Mouse (Mus musculus) hindbrain, embryonic 10.5 days (tissue): ENCODE results near the gene Thsd4. TPM values are rescaled to one million over a fixed set of nuclear protein-coding genes. Genes with fewer than 3 reads are reported as not detected.

Source experiments
- DNase-seq: peaks from one replicate; pipeline ENCODE4 v3.0.0-alpha.2; 2017; ENCODE audit warnings: low spot score
- H3K27ac ChIP-seq: fragments of 300-500 bp; sonication (generic); 2 replicates; pipeline ENCODE4 v1.5.1; 2016; ENCODE audit warnings: mild to moderate bottlenecking, moderate library complexity
- H3K27me3 ChIP-seq: fragments of 300-500 bp; sonication (generic); 2 replicates; pipeline ENCODE4 v1.6.1; 2016; ENCODE audit warnings: mild to moderate bottlenecking; ENCODE audit not compliant: poor library complexity, insufficient read depth, severe bottlenecking
- H3K36me3 ChIP-seq: fragments of 300-500 bp; sonication (generic); 2 replicates; pipeline ENCODE4 v1.6.1; 2016; ENCODE audit warnings: mild to moderate bottlenecking, moderate library complexity
- H3K4me1 ChIP-seq: fragments of 300-500 bp; sonication (generic); replicated peaks from 2 replicates; pipeline ENCODE4 v1.6.1; 2016; ENCODE audit warnings: mild to moderate bottlenecking
- H3K4me3 ChIP-seq: fragments of 300-500 bp; sonication (generic); 2 replicates; pipeline ENCODE4 v1.5.1; 2016; ENCODE audit warnings: mild to moderate bottlenecking, moderate library complexity
- H3K9me3 ChIP-seq: fragments of 300-500 bp; sonication (generic); 2 replicates; pipeline ENCODE4 v1.6.1; 2016; ENCODE audit warnings: mild to moderate bottlenecking, moderate library complexity
- WGBS: fragments of 180-500 bp; shearing (Covaris S2); methylation state at CpG from one replicate; pipeline ENCODE4 v1.1.7; 2016; 5-methylcytosine and 5-hydroxymethylcytosine counted together
- polyA plus RNA-seq: library from polyadenylated mRNA; unstranded; fragments of >200 nt; fragmentation: Nextera tagmentation; extraction: Ambion mirVana; gene quantifications from 2 replicates; pipeline ENCODE4 v1.2.1, GENCODE M21; 2016

Gene Thsd4
- polyA plus RNA-seq, 1 experiment from 2014 or later = 6.7 TPM

DNA sequence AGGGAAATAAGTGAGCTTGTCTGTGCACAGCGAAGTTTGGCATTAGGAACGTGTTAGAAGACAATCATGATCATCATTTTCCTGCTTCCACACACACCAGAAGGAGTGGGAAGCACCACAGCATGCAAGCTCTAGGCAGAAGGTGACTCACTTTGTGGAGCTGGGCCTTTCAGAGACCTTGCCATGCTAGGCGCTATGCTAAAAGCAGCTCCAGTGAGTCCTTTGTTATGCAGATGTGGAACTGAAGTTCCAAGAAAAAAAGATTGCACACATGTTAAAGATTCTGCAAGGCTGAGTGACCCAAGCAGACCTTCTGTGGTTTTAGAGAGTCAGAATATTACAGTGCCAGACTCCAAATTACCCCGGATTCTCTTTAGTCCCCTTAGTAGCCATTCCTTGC, 91.8 kb downstream of the Thsd4 start:
- peaks cover 24% of the 10 kb centered on the region for H3K4me1 ChIP-seq
- no peaks in the 10 kb centered on the region for H3K36me3 ChIP-seq
- H3K4me3 ChIP-seq = no peak overlapping the region
- 63% methylated on average over 4 of the region's 4 CpGs for WGBS
- no peaks in the 10 kb centered on the region for H3K27me3 ChIP-seq
- DNase-seq = no peak
- H3K9me3 ChIP-seq = no peaks in the 10 kb centered on the region
- H3K27ac ChIP-seq = peak overlapping the region; percentile 74

DNA sequence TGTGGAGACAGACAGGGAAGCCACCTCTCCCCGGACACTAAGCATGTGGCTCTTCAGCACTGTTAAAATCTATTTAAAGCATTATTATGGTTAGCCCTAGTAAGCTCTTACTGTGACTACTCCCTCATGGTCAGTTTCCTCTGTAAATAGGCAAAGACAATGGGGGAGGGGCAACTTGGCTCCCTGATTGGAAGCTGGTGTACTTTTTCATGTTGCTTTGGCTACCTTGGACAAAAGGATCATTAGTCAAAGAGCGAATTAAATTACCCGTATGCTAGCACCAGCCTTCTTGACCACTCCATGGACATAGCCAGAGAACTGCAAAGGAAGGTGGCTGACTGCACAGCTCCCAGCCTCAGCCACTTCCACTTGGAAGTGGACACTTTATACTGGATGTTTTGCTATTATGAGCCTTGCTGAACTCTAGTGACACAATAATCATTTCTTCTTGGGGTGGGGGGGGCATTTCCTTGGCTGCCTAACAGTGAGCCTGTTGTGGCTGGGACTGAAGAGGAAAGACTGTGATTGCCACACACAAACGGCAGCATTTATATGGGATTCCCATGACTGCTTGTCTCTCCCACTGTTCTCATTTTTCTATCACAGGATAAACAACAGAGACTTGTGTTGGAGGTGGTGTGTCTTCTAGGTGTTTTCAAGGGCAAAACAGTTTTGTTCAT, 107.6 kb downstream of the Thsd4 start:
- no peaks in the 10 kb centered on the region for H3K36me3 ChIP-seq
- no peaks in the 10 kb centered on the region for H3K27me3 ChIP-seq
- DNase-seq = no peak
- H3K9me3 ChIP-seq = no peaks in the 10 kb centered on the region
- peak overlapping the region; percentile 16; the same call in 1 of the 2 replicates for H3K27ac ChIP-seq
- H3K4me3 ChIP-seq = no peak overlapping the region
- H3K4me1 ChIP-seq = peaks cover 26% of the 10 kb centered on the region
- 47% methylated on average over 4 of the region's 4 CpGs for WGBS

DNA sequence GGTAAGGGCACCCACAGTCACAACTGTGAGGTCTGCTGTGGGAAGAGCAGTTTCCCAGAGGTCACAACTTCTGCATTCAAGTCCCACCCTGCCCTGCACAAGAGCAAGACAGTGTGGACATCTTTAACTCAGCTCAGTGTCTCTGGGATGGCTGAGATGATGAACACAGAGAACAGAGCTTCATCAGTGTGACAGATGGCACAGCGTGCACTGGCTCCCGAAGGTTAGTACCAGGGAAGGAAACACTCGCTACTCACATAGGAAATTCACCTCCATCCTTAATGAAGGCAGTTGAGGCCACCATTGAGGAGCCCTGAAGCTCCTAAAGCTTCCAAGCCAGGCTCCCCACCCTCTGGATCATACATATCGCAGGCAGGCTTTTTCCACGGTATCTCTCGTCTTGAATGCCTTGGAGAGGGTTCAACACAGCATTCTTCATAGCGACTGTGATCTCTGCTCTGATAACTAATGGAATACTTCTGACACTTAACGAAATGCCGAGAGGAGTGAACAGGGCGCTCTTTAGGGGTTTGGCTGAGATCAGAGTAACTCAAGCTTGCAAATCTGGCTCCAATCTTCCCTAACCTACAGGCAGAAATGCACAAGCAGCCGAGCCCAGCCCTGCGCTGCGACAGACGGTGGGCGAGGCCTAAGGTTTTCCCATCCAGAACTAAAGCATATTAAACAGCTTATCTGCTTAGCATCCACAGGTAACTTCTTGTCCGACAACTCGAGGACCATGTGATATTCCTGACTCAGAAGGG, 110.8 kb downstream of the Thsd4 start:
- WGBS = 87% methylated on average over 17 of the region's 17 CpGs
- Histone ChIP-seq H3K36me3 (no peaks in the 10 kb centered on the region), H3K9me3 (no peaks in the 10 kb centered on the region), H3K4me1 (peaks cover 44% of the 10 kb centered on the region), H3K27me3 (no peaks in the 10 kb centered on the region), H3K27ac (no peak overlapping the region), H3K4me3 (no peak overlapping the region)
- no peak for DNase-seq

DNA sequence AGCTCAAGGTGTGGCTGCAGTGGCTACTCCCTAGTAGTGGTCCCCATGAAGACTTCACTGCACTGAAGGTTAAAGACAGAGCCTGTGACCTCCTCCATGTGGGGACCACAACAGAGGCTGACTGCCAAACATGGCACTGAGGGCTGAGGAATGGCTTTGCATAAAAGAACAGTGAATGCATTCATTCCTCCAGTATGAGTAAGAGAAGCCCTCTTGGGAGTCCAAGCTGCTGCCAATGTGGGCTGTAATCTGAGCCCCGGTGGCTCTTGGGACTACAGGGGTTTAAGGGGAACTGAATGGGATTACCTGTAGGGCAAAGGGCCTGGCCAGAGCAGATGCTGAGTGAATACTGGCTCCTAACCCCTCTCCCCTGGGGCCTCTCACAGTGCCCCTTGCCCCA, 114.5 kb downstream of the Thsd4 start:
- no peaks in the 10 kb centered on the region for H3K9me3 ChIP-seq
- no peak overlapping the region for H3K4me3 ChIP-seq
- no peaks in the 10 kb centered on the region for H3K36me3 ChIP-seq
- DNase-seq = peak; percentile 26
- H3K27me3 ChIP-seq = no peaks in the 10 kb centered on the region
- 32% methylated on average over 1 of the region's 1 CpGs for WGBS
- H3K4me1 ChIP-seq = peaks cover 31% of the 10 kb centered on the region
- no peak overlapping the region for H3K27ac ChIP-seq

DNA sequence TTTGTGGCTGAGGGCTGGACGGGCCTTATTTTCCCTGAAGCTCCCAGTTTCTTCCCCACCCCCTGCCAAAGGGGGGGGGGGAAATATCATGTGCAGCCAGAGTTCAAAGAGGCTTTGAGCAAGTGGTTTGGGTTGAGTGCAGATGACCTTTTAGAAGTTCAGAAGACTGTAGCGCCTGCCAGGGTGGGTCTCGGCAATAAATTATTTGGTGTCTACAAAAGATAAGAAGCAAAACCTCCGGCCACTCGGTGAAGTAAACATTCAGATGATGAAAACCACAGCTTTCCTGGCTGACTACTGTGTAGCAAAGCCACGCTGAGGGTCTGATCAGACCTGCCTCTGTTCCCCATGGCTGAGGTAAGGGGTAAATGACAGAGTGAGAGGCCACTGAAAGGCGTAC, 116.1 kb downstream of the Thsd4 start:
- H3K4me3 ChIP-seq = no peak overlapping the region
- WGBS = 61% methylated on average over 7 of the region's 7 CpGs
- no peaks in the 10 kb centered on the region for H3K27me3 ChIP-seq
- no peaks in the 10 kb centered on the region for H3K36me3 ChIP-seq
- DNase-seq = no peak
- H3K27ac ChIP-seq = no peak overlapping the region
- H3K9me3 ChIP-seq = no peaks in the 10 kb centered on the region
- H3K4me1 ChIP-seq = peaks cover 26% of the 10 kb centered on the region

DNA sequence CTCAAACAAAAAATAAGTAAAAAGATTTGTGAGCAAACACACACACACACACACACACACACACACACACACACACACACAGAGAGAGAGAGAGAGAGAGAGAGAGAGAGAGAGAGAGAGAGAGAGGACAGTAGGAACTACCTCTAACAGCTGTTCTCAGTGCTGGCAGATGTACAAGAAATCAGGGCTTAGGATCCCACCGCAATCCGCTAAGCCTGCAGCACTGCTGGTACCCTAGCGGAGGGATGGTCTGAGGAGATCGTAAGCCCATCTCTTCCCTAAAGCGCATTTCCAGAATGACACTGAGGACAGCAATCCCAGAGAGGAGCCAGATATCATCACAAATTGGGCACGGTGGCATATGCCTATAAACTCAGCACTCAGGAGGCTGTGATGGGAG, 119.2 kb downstream of the Thsd4 start:
- H3K9me3 ChIP-seq = no peaks in the 10 kb centered on the region
- 94% methylated on average over 6 of the region's 6 CpGs for WGBS
- peaks cover 22% of the 10 kb centered on the region for H3K4me1 ChIP-seq
- no peak overlapping the region for H3K4me3 ChIP-seq
- no peaks in the 10 kb centered on the region for H3K36me3 ChIP-seq
- H3K27ac ChIP-seq = no peak overlapping the region
- H3K27me3 ChIP-seq = no peaks in the 10 kb centered on the region
- DNase-seq = no peak

DNA sequence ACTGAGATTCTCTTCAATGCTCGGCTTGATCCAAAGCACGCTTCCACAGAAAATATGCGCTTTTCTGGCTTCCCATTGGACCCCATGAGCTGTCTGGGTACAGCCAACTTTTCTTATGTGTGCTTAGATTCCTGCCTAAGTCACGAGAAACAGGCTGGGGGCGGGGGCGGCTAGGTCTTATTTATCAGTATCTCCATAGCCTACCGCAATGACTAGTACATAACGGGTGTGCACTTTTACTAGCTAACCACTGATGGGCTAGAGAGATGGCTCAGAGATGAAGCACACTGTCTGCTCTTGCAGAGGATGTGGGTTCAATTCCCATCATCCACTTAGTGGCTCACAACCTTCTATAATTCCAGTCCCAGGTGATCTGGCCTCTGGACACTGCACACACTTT, 121.8 kb downstream of the Thsd4 start:
- Histone ChIP-seq H3K4me3 (no peak overlapping the region), H3K9me3 (no peaks in the 10 kb centered on the region), H3K27me3 (no peaks in the 10 kb centered on the region), H3K27ac (no peak overlapping the region), H3K4me1 (peaks cover 7% of the 10 kb centered on the region; the same call in 1 of the 2 replicates), H3K36me3 (no peaks in the 10 kb centered on the region)
- DNase-seq = no peak
- WGBS = 93% methylated on average over 8 of the region's 8 CpGs

DNA sequence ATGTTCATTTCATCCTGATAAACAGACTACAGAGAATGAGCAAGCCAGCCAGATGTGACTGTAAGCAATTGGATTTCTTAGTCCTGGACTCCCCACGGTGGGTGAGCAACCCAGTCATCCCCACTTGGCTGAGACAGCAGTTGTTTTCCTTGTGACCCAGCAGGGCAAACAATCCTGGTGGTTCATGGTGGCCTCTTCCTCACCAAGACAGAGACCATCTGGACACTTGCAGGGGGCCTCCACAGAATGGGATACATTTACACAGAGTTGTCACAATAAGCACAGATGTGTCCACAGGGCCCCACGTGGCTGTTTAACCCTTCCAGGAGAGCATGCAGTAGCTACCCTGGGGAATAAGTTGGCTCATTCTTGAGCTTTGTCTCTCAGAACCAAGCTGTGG, 123.8 kb downstream of the Thsd4 start:
- peak; percentile 38 for DNase-seq
- H3K4me1 ChIP-seq = peaks cover 7% of the 10 kb centered on the region; the same call in 1 of the 2 replicates
- no peak overlapping the region for H3K27ac ChIP-seq
- H3K27me3 ChIP-seq = no peaks in the 10 kb centered on the region
- no peaks in the 10 kb centered on the region for H3K36me3 ChIP-seq
- 46% methylated on average over 2 of the region's 2 CpGs for WGBS
- no peaks in the 10 kb centered on the region for H3K9me3 ChIP-seq
- H3K4me3 ChIP-seq = no peak overlapping the region

DNA sequence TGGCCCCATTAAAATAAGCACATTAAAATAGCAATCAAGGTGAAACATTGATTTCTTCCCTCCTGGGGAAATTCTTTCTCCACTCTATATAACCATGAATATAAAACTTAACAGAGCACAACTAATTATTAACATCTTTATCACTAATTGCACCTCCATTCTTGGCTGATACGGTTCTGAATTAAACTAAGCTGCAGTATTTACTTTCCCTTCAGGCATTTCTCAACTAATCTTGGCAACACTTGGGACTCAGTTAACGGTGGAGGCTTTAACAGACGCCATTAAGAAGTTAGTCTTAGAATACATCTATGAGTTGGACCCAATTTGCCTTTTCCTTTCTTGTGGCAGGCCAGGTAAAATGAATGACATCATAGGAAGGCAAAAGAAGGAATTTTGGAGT, 125.8 kb downstream of the Thsd4 start:
- Histone ChIP-seq H3K36me3 (no peaks in the 10 kb centered on the region), H3K4me1 (peaks cover 7% of the 10 kb centered on the region; the same call in 1 of the 2 replicates), H3K27me3 (no peaks in the 10 kb centered on the region), H3K9me3 (no peaks in the 10 kb centered on the region), H3K27ac (no peak overlapping the region), H3K4me3 (no peak overlapping the region)
- no peak for DNase-seq
- WGBS = 91% methylated on average over 3 of the region's 3 CpGs

DNA sequence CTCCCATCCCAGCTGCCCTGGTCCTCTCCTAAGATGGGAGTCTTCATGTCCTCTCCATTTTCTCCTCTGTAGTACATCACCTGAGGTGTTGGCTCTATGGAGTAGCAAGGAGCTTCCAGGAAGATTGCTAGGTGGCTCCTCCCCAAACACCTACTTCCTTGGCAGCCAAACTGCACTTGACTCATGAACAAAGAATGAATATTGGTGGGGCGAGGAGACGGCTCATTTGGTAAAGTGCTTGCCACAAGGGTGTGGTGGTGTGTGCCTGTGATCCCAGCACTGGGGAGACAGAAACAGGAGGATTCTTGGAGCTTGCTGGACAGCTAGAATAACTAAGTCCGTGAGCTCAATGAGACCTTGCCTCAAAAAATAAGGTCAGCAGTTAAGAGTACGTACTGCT, 128.9 kb downstream of the Thsd4 start:
- H3K9me3 ChIP-seq = no peaks in the 10 kb centered on the region
- peaks cover 5% of the 10 kb centered on the region; the same call in 1 of the 2 replicates for H3K4me1 ChIP-seq
- 89% methylated on average over 4 of the region's 4 CpGs for WGBS
- DNase-seq = no peak
- H3K27me3 ChIP-seq = no peaks in the 10 kb centered on the region
- no peaks in the 10 kb centered on the region for H3K36me3 ChIP-seq
- no peak overlapping the region for H3K4me3 ChIP-seq
- H3K27ac ChIP-seq = no peak overlapping the region

DNA sequence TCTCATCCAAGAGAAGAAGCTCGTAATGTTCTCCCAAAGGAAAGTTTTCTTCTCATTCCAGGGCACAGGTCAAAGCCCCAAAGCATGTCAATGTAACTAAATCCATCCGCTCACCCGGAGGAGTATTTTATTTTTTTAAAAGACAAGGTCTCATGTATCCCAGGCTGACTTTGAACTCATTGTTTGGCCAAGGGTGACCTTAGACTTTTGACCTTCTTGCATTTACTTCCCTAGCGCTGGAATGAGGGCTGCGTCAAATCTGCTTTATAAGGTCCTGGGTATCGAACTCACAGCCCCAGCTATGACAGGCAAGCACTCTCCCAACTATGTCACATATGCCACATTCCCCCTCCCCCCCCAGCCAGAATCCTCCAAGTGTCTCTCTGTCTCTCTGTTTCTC, 137.1 kb downstream of the Thsd4 start:
- Histone ChIP-seq H3K4me3 (no peak overlapping the region), H3K27ac (no peak overlapping the region), H3K9me3 (no peaks in the 10 kb centered on the region), H3K4me1 (peaks cover 7% of the 10 kb centered on the region; the same call in 1 of the 2 replicates), H3K36me3 (no peaks in the 10 kb centered on the region), H3K27me3 (no peaks in the 10 kb centered on the region)
- WGBS = 47% methylated on average over 6 of the region's 6 CpGs
- peak; percentile 29 for DNase-seq

DNA sequence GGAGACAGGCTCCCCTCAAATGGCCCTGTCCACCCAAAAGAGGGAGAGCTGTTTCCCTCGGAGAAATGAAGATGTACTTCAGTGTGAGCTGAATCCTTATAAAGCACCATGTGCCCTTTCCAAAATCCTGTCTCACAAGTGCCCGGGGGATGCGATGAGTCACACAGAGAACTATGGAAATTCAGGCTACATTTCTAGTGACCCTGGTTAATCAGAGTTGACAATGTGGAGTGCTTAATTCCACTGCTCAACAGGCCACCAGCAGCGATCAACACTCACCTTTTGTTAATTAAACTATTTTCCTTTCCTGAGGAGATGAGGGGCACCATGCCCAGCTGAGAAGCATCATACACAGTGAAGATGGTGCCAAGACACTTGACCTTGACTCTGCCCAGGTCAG, 138.9 kb downstream of the Thsd4 start:
- WGBS = 73% methylated on average over 4 of the region's 4 CpGs
- H3K27ac ChIP-seq = no peak overlapping the region
- no peak overlapping the region for H3K4me3 ChIP-seq
- DNase-seq = no peak
- no peaks in the 10 kb centered on the region for H3K36me3 ChIP-seq
- H3K9me3 ChIP-seq = no peaks in the 10 kb centered on the region
- no peaks in the 10 kb centered on the region for H3K27me3 ChIP-seq
- peaks cover 10% of the 10 kb centered on the region; the same call in 1 of the 2 replicates for H3K4me1 ChIP-seq

DNA sequence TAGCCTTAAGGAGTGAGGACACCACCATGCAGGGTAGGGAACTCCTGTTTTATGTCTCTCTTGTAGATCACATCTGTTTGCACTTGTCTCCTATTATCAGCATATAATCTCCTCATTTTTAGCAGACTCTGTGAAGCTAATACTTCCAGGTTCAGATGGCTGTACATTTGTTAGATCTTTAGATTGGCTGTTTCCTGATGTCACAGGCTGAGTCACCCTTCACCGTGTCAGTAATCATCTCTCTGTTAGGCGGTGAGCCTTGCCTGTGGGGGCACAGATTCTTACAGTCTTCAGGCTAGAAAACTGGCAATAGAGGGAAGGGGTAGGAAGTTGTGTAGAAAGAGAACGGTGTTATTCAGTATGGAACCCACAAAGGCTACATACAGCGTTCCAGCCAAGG, 139.3 kb downstream of the Thsd4 start:
- Histone ChIP-seq H3K27ac (no peak overlapping the region), H3K4me1 (peaks cover 10% of the 10 kb centered on the region; the same call in 1 of the 2 replicates), H3K36me3 (no peaks in the 10 kb centered on the region), H3K9me3 (no peaks in the 10 kb centered on the region), H3K27me3 (no peaks in the 10 kb centered on the region), H3K4me3 (no peak overlapping the region)
- WGBS = 77% methylated on average over 4 of the region's 4 CpGs
- no peak for DNase-seq
